Mouse (Mus musculus) heart, adult 10 weeks (tissue): ENCODE data around the gene Atf1. TPM values are rescaled to one million over a fixed set of nuclear protein-coding genes. Genes with fewer than 3 reads are reported as not detected.

Experiments used
- polyA plus RNA-seq: library from polyadenylated mRNA; stranded (reverse); fragments of 350-450 nt; fragmentation: Illumina TruSeq; extraction: RNeasy Lipid Tissue Mini Kit (QIAGEN cat#74804); gene quantifications from one replicate; pipeline ENCODE4 v1.2.3, GENCODE M21; 2014; ENCODE audit warnings: low read depth, low replicate concordance

The Atf1 gene
- polyA plus RNA-seq, result 48.5 TPM

GRCm38 (mm10) chr15:100227663-100228534 lies at the start of gene Atf1:
TSS of gene Atf1 (plus strand) at chr15:100227819.

GRCm38 (mm10) chr15:100280626-100281025 lies 53.0 kb downstream of the Atf1 start, which contains the start of gene Tmprss12:
TSS of gene Tmprss12 (plus strand) at chr15:100280837.

DNA sequence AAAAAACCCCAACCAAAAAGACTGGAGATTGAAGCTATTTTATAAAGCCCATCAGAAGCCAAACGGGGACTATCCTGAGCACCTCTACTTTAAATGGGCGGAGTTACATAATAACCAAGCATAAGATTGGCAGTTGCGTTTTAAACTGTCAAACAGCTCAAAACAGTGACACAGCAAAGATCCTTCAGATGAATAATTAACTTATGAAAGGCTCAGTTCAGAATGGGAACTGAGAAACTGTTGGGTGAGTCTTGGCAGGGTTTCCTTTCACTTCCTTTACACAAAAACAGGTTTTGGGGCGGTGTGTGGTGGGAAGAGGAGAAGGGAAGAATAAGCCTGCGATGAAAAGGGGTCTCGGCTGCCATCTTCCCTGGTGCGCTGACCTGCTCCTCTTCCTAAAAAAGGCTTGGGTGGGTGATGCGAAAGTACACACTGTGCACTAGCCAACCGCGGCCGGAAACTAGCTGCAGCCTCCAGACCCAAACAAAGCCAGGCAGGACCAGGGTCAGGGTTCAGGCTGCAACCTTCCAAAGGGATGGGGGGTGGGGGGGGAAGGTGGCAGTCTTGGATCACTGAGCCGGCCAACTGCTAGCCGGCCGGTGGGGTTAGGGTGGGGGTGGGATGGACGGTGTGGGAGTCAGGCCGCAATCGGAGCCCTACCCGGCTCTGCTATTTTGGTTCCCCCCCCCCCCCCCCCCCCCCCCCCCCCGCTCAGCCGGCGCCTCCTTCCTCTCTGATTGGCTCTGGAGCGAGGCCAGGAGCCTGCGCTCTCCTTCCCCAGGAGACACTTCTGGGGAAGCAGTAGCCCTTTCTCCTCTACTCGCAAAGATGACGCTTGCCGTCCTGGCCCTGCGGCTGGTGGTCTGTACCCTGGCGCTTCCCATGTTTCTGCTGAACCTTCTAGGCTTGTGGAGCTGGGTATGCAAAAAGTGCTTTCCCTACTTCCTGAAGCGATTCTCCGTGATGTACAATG lies 76.7 kb downstream of the Atf1 start, which contains the start of gene Mettl7a1:
Mettl7a1 (plus strand) TSS at position 122 of the 973 bp plus-strand sequence.

Other genes starting within 250 kb of the Atf1 start
- 9.5 TPM for gene Dip2b, start 189.2 kb upstream of the Atf1 start, polyA plus RNA-seq
- gene Tmprss12, start 53.0 kb downstream of the Atf1 start, polyA plus RNA-seq, result not detected
- 78.3 TPM for gene Mettl7a1, start 76.3 kb downstream of the Atf1 start, polyA plus RNA-seq
- gene Mettl7a3, start 107.1 kb downstream of the Atf1 start, polyA plus RNA-seq, result not detected
- gene Methig1, start 125.3 kb downstream of the Atf1 start, polyA plus RNA-seq, result not detected
- gene Mettl7a2, start 125.4 kb downstream of the Atf1 start, polyA plus RNA-seq, result not detected
- gene Higd1c, start 136.7 kb downstream of the Atf1 start, polyA plus RNA-seq, result not detected
- not detected for gene Gm5475, start 194.3 kb downstream of the Atf1 start, polyA plus RNA-seq
- gene Slc11a2, start 197.3 kb downstream of the Atf1 start, polyA plus RNA-seq, result 17.3 TPM
- gene Letmd1, start 241.2 kb downstream of the Atf1 start, polyA plus RNA-seq, result 14.9 TPM